Mouse (Mus musculus) heart, postnatal 10 days (tissue): ENCODE measurements around the gene Tyw1. TPM values are rescaled to one million over a fixed set of nuclear protein-coding genes. Genes with fewer than 3 reads are reported as not detected.

Experiments used
- DNase-seq, 2 experiments: peaks; one replicate each; pipeline ENCODE4 v3.0.0; 2021
- intact Hi-C: fragments of 180-260 bp; cut with DNase I; formaldehyde crosslinking; loops from one replicate; pipeline ENCODE4 v1.15.1; 2025
- total RNA-seq, 2 experiments: library from RNA; stranded (reverse); gene quantifications; 2 replicates each; pipeline ENCODE4 v1.2.3; 2021

The Tyw1 gene
- total RNA-seq, 2 experiments from 2014 or later: 9.4 to 9.5 TPM

DNA sequence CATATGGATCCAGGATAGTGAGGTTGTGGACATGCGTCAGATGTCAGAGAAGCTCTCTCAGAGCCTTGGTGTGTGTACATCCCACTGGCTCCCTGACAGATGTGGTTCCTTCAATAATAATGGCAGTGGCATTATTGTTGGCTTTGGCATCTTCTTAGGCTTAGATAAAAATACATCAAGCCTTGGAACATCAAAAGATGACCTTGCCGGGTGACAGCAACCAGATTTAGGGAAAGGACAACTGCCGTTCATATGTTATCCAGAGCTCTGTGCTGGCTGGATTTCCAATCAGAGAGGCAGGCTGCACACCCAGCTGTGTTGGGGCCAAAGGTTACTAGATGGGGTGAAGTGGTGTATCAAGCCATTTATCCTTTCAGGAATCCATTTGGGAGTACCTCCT lies 120.0 kb downstream of the Tyw1 start:
- intact Hi-C loops: no loop called here
- DNase-seq: no peak

DNA sequence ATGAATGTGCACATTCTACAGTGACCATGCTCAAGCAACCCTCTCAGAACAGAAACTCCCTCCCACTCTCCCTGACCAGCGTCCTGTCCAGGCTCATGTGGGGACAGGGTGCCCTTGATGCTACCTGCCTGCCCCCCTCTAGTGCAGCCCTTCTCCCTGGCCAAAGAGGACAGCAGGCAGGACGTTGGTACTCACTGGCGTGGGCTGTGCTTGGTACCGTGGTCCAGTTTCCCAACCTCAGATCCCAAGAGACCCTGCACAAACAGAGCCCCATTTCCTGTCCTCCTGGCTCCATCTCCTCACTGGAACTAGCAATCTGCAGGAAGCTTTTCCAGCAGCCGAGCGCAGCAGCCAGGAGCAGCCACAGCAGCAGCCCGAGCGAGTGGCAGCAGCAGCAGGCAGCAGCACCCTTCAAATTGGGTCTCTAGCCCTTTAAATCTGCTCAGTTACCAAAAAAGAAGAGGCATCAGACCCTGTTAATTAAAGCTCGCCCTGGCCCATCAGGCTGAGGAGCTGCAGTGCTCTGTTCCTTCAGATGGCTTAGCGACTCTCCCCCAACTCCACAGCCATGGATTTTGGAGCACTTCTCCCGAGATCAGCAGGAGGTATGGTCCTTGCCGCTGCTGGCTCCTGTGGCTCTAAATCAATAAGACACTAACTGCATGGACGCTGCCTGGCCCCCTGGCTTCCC lies 128.9 kb downstream of the Tyw1 start, which contains the start of gene A330070K13Rik:
Gene A330070K13Rik, minus strand, starts transcription at position 410 of the 691 bp plus-strand sequence.
- intact Hi-C loops: no loop called here
- no peak for DNase-seq

DNA sequence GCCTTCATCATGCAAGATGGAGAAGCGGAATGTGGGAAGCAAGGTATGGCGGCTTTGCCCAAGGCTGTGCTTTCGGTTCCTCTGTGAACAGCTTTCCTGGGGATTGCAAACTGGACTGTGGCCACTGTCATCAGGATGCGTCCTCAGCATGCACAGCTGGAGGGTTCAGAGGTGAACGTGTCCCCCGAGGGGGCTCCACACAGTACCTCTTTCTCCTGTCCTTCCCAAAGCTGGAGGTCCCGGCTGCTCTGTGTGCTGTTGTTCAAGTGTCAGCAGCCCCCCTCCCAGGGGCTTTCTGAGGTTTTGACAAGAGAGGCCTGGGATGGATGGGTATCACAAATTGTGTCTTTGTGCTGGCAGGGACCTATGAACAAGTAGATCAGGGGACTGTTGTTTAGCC lies 131.0 kb downstream of the Tyw1 start:
- no peak for DNase-seq
- intact Hi-C loops: no loop called here

Other genes with a start within 250 kb of the Tyw1 start
- gene Asl, start 226.4 kb upstream of the Tyw1 start, total RNA-seq: 10 to 100 TPM in 1 of 2 experiments, 1 to 10 TPM in 1; 9.6 to 10.0 TPM
- 10 to 100 TPM; 14.9 to 15.1 TPM for gene Crcp, start 226.3 kb upstream of the Tyw1 start, total RNA-seq
- gene Tpst1, start 182.3 kb upstream of the Tyw1 start, total RNA-seq: 10 to 100 TPM; 22.5 to 24.8 TPM
- gene Kctd7, start 110.8 kb upstream of the Tyw1 start, total RNA-seq: 1 to 10 TPM; 2.5 to 3.9 TPM
- 10 to 100 TPM; 20.3 to 20.7 TPM for gene Rabgef1, start 83.8 kb upstream of the Tyw1 start, total RNA-seq
- 10 to 100 TPM; 41.3 to 41.7 TPM for gene Tmem248, start 38.5 kb upstream of the Tyw1 start, total RNA-seq
- gene Sbds, start 89 bp upstream of the Tyw1 start, total RNA-seq: 10 to 100 TPM; 44.3 to 46.8 TPM
- under 1 TPM in 1 of 2 experiments, not detected in 1; 0.05 TPM for gene Caln1, start 113.8 kb downstream of the Tyw1 start, total RNA-seq
- gene A330070K13Rik, start 129.0 kb downstream of the Tyw1 start, total RNA-seq: not detected